Mouse (Mus musculus): ENCODE measurements around the gene Acot11.

The Acot11 gene

GRCm38 (mm10) chr4:106804910-106805274 lies at the start of gene Acot11:
Gene Acot11 (minus strand): TSS chr4:106804998.
- no peak for DNase-seq (ENCODE audit: low spot score in 2 of 2)

GRCm38 (mm10) chr4:106848290-106849092 lies 43.7 kb upstream of the Acot11 start:
- DNase-seq (ENCODE audit: low spot score in 2 of 2): no peak

DNA sequence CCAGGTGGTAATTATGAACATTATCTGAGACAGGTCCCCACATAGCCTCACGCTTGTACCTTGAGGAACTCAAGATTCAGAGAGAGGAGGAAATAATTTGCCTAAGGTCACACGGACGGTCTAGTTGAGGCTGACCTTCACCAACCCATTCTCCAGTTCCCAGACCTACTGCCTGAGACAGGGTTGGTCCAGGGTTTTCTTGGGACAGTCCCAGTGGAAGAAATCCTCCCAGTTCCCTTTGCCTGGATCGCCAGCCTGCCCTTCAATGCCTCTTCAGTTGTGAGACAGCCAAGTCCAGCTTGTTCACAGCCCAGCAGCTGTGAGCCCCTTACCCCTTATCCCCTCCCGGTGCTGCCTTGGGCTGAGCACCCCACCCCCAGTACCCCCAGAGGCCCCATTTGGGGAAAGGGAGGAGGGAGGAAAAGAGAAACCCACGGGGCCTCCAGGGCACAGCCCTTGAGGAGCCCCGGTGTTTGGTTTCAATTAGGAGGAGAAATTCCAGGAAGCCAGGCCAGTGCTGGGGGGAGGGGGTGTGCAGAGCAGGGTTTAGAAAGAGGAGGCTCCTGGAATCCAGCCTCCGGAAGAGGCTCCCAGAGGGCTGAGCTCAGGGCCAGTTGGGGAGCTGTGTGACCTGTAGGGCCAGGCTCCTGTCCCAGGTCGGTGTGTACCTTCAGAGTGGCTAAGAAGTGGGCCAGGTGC lies 42.9 kb upstream of the Acot11 start:
- DNase-seq (ENCODE audit: low spot score in 2 of 2): no peak

- DNase-seq (ENCODE audit: low spot score in 2 of 2): peak; percentile 25 to 32
Measured at GRCm38 (mm10) chr4:106842561-106842960, 37.8 kb upstream of the Acot11 start.

GRCm38 (mm10) chr4:106841856-106842255 lies 37.1 kb upstream of the Acot11 start:
- peak; percentile 24 to 33 for DNase-seq (ENCODE audit: low spot score in 2 of 2)

DNA sequence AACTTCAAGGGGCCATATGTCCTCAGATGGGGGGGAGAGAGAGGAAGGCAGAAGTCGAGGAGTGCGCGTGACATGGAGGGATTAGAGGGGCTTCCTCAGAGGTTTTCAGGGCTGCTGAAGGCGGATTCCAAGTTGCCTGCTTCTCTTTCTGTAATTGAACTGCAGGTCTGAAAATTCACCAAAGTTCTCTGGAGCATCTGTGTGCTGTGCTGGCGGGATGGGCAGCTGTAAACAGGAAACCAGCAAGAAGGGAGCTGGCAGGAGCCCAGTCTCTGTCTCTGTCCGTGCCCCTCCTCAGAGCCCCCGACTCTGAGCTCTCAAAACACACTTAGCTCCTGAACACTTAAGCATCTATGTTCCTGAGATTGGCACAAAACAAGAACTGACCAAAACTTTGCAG lies 36.5 kb upstream of the Acot11 start:
- peak in 1 of 2 experiments; percentile 18 for DNase-seq (ENCODE audit: low spot score in 2 of 2)

GRCm38 (mm10) chr4:106840651-106841145 lies 35.9 kb upstream of the Acot11 start:
- no peak for DNase-seq (ENCODE audit: low spot score in 2 of 2)

DNA sequence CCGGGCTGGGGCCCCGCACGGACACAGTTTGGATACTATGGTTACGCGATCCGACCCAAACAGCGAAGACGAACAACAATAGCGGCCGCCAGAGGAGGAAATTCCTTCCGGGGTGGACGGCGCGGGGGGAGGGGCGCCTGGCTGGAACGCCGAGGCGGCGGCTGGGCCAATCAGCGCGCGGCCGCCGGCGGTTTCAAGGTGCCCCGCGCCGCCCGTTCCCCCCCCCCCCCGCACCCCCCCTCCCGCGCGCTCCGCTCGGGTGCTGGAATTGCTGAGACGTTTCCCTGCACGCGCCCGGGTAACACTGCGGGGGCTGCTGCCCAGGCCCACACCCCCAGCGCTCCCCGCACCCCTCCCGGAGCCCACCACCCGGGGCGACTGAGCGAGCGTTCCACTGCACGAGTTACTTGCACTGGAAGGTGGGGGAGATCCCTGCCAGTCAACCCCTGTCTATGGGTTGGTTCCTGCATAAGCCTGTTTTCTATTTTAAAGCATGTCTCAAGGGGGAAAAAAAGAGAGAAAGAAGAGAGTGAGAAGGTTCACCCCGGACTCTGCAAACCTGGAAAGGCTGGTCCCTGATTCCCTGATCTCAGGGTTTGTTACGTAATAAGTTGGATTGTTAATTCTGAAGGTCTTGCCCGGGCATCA lies 35.3 kb upstream of the Acot11 start:
- peak; percentile 87 to 93 for DNase-seq (ENCODE audit: low spot score in 2 of 2)

DNA sequence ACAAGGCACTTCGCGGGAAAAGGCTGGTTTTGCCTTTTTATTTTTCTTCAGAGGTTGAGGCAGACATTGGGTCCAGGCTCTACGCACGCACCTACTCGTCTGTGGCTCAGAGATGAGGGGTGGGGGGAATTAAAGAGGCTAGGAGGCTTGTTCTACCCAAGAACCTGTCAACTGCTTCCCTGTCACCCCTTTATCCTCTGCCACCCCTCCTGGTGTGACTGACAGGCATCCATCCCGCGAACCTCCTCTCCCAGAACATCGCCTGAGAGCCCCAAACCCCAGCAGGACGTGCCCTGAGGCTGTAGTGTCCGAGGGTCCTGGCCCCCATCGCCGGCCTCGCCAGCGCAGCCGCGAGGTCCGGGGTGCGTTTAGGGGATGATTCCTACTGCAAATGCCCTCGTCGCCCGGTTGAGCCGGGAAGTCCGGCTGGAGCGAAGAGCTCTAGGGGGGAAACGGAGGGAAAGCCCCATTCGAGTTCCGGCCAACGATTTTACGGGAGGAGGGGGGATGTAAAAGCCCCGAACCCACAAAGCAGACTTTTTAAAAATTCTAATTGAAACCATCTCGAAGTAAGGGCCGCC lies 34.5 kb upstream of the Acot11 start:
- DNase-seq (ENCODE audit: low spot score in 2 of 2): peak in 1 of 2 experiments; percentile 46

- DNase-seq (ENCODE audit: low spot score in 2 of 2): peak; percentile 95 to 100
Measured at GRCm38 (mm10) chr4:106838548-106839253, 33.9 kb upstream of the Acot11 start.

DNA sequence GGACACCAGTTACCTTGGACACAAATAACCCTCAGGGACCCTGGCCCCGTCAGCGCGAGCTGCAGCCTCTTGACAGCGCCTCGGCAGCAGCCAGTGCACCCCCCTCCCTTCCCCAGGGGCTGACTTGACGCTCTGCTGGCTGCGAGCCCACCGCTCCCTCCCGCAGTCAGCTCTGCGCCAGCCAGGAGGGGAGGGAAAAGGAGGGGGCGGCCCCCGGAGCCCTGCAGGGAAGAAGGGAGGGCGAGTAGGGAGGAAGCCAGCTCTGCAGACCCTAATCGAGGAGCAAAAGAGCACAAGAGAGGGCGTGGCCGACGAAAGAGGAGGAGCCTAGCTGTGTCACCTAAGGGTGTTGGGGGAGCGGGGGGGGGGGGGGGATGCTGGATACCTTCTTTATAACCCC lies 33.2 kb upstream of the Acot11 start:
- DNase-seq (ENCODE audit: low spot score in 2 of 2): peak; percentile 25 to 35

GRCm38 (mm10) chr4:106837425-106837824 lies 32.6 kb upstream of the Acot11 start:
- DNase-seq (ENCODE audit: low spot score in 2 of 2): no peak

GRCm38 (mm10) chr4:106830545-106831112 lies 25.8 kb upstream of the Acot11 start:
- no peak for DNase-seq (ENCODE audit: low spot score in 2 of 2)

DNA sequence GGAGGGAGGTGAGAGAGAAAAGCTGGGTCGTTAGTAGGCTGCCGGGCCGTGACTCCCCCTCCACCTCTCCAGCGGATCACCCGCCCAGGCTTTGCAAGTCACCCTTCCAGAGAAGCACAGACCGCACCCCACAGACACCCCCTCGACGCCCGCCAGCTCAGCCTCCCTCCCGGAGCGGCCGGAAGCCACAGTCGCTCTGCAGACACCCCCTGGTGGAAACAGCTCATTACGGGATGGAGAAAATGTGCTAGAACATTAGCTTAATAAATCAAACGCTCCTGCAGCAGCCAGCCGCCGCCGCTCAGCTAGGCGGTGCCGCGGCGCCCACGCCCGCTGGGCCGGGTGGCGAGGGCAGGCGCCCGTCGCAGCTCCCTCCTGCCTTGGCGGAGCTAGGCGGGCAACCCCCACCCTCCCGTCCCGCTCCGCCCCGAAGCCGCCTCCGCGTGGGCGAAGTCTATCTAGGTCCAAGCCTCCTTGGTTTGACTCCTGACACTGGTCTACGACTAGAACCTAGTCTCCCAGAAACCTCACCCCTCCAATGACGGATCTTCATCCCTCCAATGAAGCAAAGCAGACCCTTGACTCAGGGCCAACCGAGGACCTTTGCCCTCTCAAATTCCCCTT lies 23.1 kb upstream of the Acot11 start:
- peak; percentile 88 to 89 for DNase-seq (ENCODE audit: low spot score in 2 of 2)

DNA sequence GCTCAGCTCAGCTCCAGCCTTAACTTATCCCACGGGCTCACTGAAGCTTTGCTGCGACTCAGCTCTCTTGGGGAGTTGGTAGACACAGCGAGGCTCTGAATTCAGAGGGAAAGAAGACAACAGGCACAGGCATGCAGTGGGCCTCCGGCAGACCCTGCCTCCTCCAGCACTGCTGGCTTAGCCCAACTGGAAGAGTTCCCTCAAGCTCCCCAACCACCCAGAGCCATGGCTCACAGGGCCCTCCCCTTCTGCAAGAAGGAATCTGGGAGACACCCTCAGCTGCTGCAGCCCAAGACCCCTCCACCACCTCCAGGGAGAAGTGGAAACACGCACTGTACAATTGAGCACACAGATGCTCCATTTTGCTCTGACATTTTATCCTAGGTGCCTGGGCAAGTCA lies 20.4 kb upstream of the Acot11 start:
- DNase-seq (ENCODE audit: low spot score in 2 of 2): no peak

DNA sequence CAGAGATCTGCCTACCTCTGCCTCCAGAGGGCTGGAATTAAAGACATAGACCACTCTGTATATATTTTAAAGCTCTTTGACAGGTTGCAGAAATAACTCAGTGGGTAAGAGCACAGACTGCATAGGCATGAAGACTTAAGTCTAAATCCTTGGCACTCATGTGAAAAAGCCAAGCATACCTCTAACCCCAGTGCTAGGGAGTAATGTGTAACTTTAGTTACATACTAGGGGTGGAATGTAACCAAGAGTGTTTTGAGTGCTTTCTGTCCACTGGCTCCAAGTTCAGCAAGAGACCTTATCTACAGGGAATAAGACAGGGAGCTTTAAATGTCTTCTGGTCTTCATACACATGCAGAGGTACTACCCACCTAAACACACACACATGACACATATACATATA lies 14.6 kb upstream of the Acot11 start:
- no peak for DNase-seq (ENCODE audit: low spot score in 2 of 2)

- DNase-seq (ENCODE audit: low spot score in 2 of 2): no peak
Measured at GRCm38 (mm10) chr4:106818332-106818731, 13.5 kb upstream of the Acot11 start.

GRCm38 (mm10) chr4:106817017-106817416 lies 12.2 kb upstream of the Acot11 start:
- DNase-seq (ENCODE audit: low spot score in 2 of 2): no peak

DNA sequence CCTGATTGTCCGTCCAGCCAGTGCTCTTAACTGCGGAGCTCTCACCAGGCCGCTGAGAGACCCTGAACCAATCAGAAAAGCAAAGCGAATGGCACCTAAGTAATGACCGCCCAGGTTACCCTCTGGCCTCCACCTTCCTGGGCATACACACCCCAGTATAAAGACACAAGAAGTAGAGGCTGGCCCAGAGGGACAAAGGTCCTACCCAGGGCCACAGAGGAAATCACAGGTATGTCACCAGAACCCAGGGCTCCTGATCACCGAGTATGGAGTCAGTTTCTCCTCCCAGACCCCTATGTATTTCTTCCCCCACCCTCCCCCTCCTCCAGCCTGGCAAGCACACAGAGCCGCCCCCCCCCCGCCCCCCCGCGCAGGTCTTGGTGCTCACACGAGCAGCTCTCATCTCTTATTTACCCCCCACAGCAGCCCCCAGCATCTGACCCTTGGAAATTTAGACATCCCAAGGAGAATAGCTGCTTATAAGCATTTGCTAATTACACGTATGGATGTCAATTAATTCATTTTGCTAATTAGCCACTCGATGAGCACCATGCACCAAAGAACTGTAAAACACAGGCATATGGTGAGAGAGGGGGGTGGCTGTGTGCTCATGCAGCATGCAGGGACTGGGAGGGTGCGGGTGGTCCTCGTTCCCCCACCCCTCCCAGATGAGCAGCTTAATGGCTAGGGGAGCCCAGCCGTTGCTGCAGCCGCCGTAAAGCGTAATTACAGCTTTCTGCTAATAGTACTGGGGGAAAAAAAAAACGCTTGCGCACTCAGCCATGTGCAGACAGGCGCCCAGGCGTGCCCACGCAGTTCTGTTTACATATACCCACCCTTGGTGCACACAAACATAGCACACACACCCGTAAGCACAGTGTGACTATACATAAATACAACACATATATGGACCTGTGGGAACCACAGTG lies 10.9 kb upstream of the Acot11 start:
- DNase-seq (ENCODE audit: low spot score in 2 of 2): no peak

- DNase-seq (ENCODE audit: low spot score in 2 of 2): no peak
Measured at GRCm38 (mm10) chr4:106811162-106811561, 6.4 kb upstream of the Acot11 start.
